Mouse (Mus musculus): ENCODE data around the gene Galnt2. TPM values are rescaled to one million over a fixed set of nuclear protein-coding genes. Genes with fewer than 3 reads are reported as not detected.

Gene Galnt2
- polyA plus RNA-seq, 2 experiments, result 37.8 to 66.9 TPM

DNA sequence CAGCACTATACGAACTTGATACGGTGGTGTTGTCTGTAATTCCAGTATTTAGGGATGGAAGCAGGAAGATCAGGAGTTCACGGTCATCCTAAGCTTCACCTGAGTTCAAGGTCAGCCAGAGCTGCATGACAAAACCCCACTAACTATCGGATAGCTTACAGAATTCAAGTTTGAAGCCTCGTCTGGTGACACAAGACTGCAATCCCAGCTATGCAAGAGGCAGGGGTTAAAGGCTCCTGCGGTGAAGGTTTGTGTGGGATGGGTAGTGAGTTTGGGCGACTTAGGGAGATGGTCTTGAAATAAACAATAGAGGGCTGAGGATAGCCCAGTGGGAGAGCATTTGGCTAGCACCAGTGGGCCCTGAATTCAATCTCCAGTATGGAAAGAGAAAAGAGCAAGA, 33.0 kb upstream of the Galnt2 start:
- H3K9ac ChIP-seq (ENCODE audit: low read depth, low read length, severe bottlenecking), result no peak overlapping the region
- H3K36me3 ChIP-seq (ENCODE audit: control insufficient read depth, insufficient read depth, low read length), result no peaks in the 10 kb centered on the region
- no peak for ATAC-seq (ENCODE audit: low FRiP score, low read depth)
- no peak overlapping the region for H3K4me3 ChIP-seq (replicated peaks; ENCODE audit: low read length)
- H3K9me3 ChIP-seq (ENCODE audit: control insufficient read depth, low read length), result no peaks in the 10 kb centered on the region
- WGBS, result 78% methylated on average over 7 of the region's 7 CpGs
- no peaks in the 10 kb centered on the region for H3K27me3 ChIP-seq (ENCODE audit: control insufficient read depth, insufficient read depth, low read length)
- no peak for TF ChIP-seq POLR2A (IDR thresholded peaks at IDR 0.05; ENCODE audit: borderline replicate concordance, extremely low read depth, insufficient read depth, insufficient read length)
- DNase-seq (ENCODE audit: low spot score), result no peak
- no peak overlapping the region for H3K27ac ChIP-seq (replicated peaks; ENCODE audit: low read depth, low read length)
- peaks cover 14% of the 10 kb centered on the region; the same call in 1 of the 2 replicates for H3K4me1 ChIP-seq (ENCODE audit: control insufficient read depth, insufficient read depth, low read length)
- H3K4me2 ChIP-seq (replicated peaks; ENCODE audit: low read depth, low read length, severe bottlenecking), result no peak overlapping the region

DNA sequence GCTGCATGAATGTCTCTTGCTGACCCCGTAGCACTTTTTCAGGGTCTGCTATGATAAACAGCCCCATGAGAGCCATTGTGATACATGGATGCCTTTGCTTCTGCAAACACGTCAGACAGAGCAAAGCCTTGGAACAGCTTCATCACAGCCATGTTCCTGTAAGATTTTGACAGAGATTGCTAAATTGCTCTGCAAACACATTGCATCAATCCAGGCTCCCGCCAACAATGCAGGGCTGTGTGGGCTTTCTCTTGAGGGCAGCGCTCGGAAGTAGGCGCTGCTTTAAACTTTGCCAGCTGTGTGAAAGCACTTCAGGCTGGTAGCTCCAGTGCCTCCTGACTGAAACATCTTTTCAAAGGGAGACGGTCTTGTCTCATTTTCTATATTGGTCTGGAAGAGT, 30.8 kb upstream of the Galnt2 start:
- DNase-seq (ENCODE audit: low spot score) (no peak), ATAC-seq (ENCODE audit: low FRiP score, low read depth) (no peak)
- Histone ChIP-seq H3K4me3 (replicated peaks; ENCODE audit: low read length) (no peak overlapping the region), H3K9ac (ENCODE audit: low read depth, low read length, severe bottlenecking) (no peak overlapping the region), H3K4me1 (ENCODE audit: control insufficient read depth, insufficient read depth, low read length) (peaks cover 14% of the 10 kb centered on the region; the same call in 1 of the 2 replicates), H3K9me3 (ENCODE audit: control insufficient read depth, low read length) (0 out of 2 replicates have a peak, but pooled peaks cover 3% of the 10 kb centered on the region), H3K27ac (replicated peaks; ENCODE audit: low read depth, low read length) (no peak overlapping the region), H3K27me3 (ENCODE audit: control insufficient read depth, insufficient read depth, low read length) (no peaks in the 10 kb centered on the region), H3K36me3 (ENCODE audit: control insufficient read depth, insufficient read depth, low read length) (no peaks in the 10 kb centered on the region), H3K4me2 (replicated peaks; ENCODE audit: low read depth, low read length, severe bottlenecking) (no peak overlapping the region)
- no peak for TF ChIP-seq POLR2A (IDR thresholded peaks at IDR 0.05; ENCODE audit: borderline replicate concordance, extremely low read depth, insufficient read depth, insufficient read length)
- WGBS, result 56% methylated on average over 7 of the region's 7 CpGs

DNA sequence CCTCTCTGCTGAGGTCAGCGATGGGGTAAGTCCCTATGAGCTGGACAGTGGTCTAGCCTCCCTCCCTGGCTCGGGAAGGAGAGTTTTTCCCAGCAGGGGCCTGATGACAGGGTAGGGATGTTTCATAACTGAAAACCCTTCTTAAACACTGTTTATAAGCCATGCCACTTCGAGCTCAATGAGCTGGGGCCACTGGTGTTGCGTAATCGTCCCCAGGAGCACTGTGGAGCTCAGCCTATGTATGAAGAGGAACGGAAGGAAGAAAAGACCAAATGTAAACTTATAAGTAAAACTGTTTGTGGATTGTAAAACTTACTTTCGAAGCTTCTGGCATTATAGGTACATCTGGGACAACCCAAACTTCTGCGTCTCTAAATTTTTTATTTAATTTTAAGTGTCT, 29.5 kb upstream of the Galnt2 start:
- Histone ChIP-seq H3K27me3 (ENCODE audit: control insufficient read depth, insufficient read depth, low read length) (no peaks in the 10 kb centered on the region), H3K27ac (replicated peaks; ENCODE audit: low read depth, low read length) (no peak overlapping the region), H3K4me3 (replicated peaks; ENCODE audit: low read length) (no peak overlapping the region), H3K4me2 (replicated peaks; ENCODE audit: low read depth, low read length, severe bottlenecking) (no peak overlapping the region), H3K4me1 (ENCODE audit: control insufficient read depth, insufficient read depth, low read length) (peaks cover 5% of the 10 kb centered on the region; the same call in 1 of the 2 replicates), H3K36me3 (ENCODE audit: control insufficient read depth, insufficient read depth, low read length) (no peaks in the 10 kb centered on the region), H3K9ac (ENCODE audit: low read depth, low read length, severe bottlenecking) (no peak overlapping the region), H3K9me3 (ENCODE audit: control insufficient read depth, low read length) (0 out of 2 replicates have a peak, but pooled peaks cover 3% of the 10 kb centered on the region)
- WGBS, result 76% methylated on average over 8 of the region's 8 CpGs
- no peak for TF ChIP-seq POLR2A (IDR thresholded peaks at IDR 0.05; ENCODE audit: borderline replicate concordance, extremely low read depth, insufficient read depth, insufficient read length)
- ATAC-seq (ENCODE audit: low FRiP score, low read depth) (no peak), DNase-seq (ENCODE audit: low spot score) (no peak)

DNA sequence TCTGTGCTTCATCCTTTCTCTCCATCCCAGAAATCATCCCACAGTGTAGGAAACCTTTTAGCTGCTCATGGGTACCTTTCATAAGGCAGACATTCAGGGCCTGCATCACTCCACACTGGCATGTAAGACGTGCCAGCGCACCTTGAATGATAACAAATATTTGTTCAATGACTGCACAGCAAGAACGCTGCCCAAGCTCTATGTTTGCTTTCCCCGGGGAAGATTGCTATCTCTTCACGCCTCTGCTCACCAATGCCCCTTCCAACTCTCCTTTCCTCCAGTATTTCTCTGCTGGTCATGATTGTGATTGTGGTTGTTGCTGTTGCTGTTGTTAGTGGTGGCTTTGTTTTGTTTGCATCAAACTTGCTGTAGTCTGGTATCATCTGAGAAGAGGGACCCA, 28.3 kb upstream of the Galnt2 start:
- no peak overlapping the region for H3K27ac ChIP-seq (replicated peaks; ENCODE audit: low read depth, low read length)
- no peaks in the 10 kb centered on the region for H3K27me3 ChIP-seq (ENCODE audit: control insufficient read depth, insufficient read depth, low read length)
- TF ChIP-seq POLR2A (IDR thresholded peaks at IDR 0.05; ENCODE audit: borderline replicate concordance, extremely low read depth, insufficient read depth, insufficient read length), result no peak
- 86% methylated on average over 5 of the region's 5 CpGs for WGBS
- no peaks in the 10 kb centered on the region for H3K4me1 ChIP-seq (ENCODE audit: control insufficient read depth, insufficient read depth, low read length)
- DNase-seq (ENCODE audit: low spot score) (no peak), ATAC-seq (ENCODE audit: low FRiP score, low read depth) (no peak)
- H3K36me3 ChIP-seq (ENCODE audit: control insufficient read depth, insufficient read depth, low read length), result no peaks in the 10 kb centered on the region
- H3K4me2 ChIP-seq (replicated peaks; ENCODE audit: low read depth, low read length, severe bottlenecking), result no peak overlapping the region
- H3K9me3 ChIP-seq (ENCODE audit: control insufficient read depth, low read length), result 0 out of 2 replicates have a peak, but pooled peaks cover 3% of the 10 kb centered on the region
- no peak overlapping the region for H3K4me3 ChIP-seq (replicated peaks; ENCODE audit: low read length)
- H3K9ac ChIP-seq (ENCODE audit: low read depth, low read length, severe bottlenecking), result no peak overlapping the region

DNA sequence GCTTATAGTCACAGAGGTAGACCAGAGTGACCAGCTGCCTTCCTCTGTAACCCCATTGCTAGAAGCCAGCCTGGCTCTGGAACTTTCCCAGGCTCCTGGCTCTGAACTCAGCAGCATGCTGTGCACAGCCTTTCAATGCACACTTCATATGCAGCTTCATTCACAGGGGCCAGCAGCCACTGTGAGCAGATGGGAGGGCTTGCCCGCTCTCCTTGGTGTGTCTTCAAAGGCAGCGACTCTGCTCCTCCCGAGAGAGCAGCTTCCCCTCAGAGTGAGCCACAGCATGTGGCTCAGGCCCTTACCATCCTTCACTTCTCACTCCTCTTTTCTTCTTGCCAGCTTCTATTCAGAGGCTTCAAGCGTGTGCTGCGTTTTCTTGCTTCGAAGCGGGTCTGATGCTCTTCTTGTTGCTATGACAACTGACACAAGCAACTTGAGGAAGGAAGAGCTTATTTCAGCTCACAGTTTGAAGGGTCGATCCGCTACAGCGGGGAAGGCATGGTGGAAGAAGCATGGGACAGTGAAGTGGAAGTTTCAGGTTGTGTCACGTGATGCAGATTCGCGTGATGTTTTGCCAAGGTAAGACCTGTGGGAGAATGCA, 27.1 kb upstream of the Galnt2 start:
- H3K9me3 ChIP-seq (ENCODE audit: control insufficient read depth, low read length), result 0 out of 2 replicates have a peak, but pooled peaks cover 3% of the 10 kb centered on the region
- no peak overlapping the region for H3K27ac ChIP-seq (replicated peaks; ENCODE audit: low read depth, low read length)
- DNase-seq (ENCODE audit: low spot score), result no peak
- H3K9ac ChIP-seq (ENCODE audit: low read depth, low read length, severe bottlenecking), result no peak overlapping the region
- H3K4me3 ChIP-seq (replicated peaks; ENCODE audit: low read length), result no peak overlapping the region
- ATAC-seq (ENCODE audit: low FRiP score, low read depth), result no peak
- no peaks in the 10 kb centered on the region for H3K4me1 ChIP-seq (ENCODE audit: control insufficient read depth, insufficient read depth, low read length)
- H3K27me3 ChIP-seq (ENCODE audit: control insufficient read depth, insufficient read depth, low read length), result no peaks in the 10 kb centered on the region
- H3K36me3 ChIP-seq (ENCODE audit: control insufficient read depth, insufficient read depth, low read length), result no peaks in the 10 kb centered on the region
- H3K4me2 ChIP-seq (replicated peaks; ENCODE audit: low read depth, low read length, severe bottlenecking), result no peak overlapping the region
- TF ChIP-seq POLR2A (IDR thresholded peaks at IDR 0.05; ENCODE audit: borderline replicate concordance, extremely low read depth, insufficient read depth, insufficient read length), result no peak
- 86% methylated on average over 13 of the region's 13 CpGs for WGBS
